ENCODE assay signal across 8 mouse cellular contexts in genomic region chr5:140607001-140607835, GRCm38 (mm10). TPM values are rescaled to one million over a fixed set of nuclear protein-coding genes. Genes with fewer than 3 reads are reported as not detected.
DNase-seq lines count a peak whose midpoint lies in the region; ATAC-seq lines count a peak whose summit lies in the region.

TSS of gene Lfng (plus strand) at chr5:140607320.

- peaks cover 29% of the 10 kb centered on the region for H3K36me3 ChIP-seq in hindbrain, embryonic 10.5 days

- WGBS in hindbrain, embryonic 10.5 days: under 1% methylated on average over 91 of the region's 91 CpGs

- peaks cover 89% of the 10 kb centered on the region for H3K4me1 ChIP-seq in hindbrain, embryonic 10.5 days (replicated peaks)

- ATAC-seq in frontal cortex, adult (ENCODE audit: low TSS enrichment): 0 out of 2 replicates have a peak, but pooled peaks have one; percentile 7

- H3K9me3 ChIP-seq in hindbrain, embryonic 10.5 days: no peaks in the 10 kb centered on the region

- peaks cover 79% of the 10 kb centered on the region for H3K27me3 ChIP-seq in hindbrain, embryonic 10.5 days (ENCODE audit: insufficient read depth, poor library complexity, severe bottlenecking)

- H3K27ac ChIP-seq in hindbrain, embryonic 10.5 days: peak within 1 kb of the TSS; percentile 98

- H3K4me3 ChIP-seq in hindbrain, embryonic 10.5 days: peak within 1 kb of the TSS; percentile 88

- peak; percentile 91 for DNase-seq in MN1 (ENCODE audit: low spot score)
- peak; percentile 20 for DNase-seq in cerebellum, adult 8-10 months
- peak; percentile 96 for DNase-seq in hindbrain, embryonic 10.5 days (ENCODE audit: low spot score)
- peak; percentile 80 for DNase-seq in layer of hippocampus, adult 9-11 months
- DNase-seq in lung, postnatal 14 days: peak; percentile 95
- peak; percentile 81 for DNase-seq in ovary, postnatal 36 days (ENCODE audit: low spot score)
- peak; percentile 72 to 76 for DNase-seq in thymus, postnatal 36 days

RNA-seq across cellular contexts. Expression of gene Lfng, which starts in this region (rescaled TPM):
- polyA plus RNA-seq in hindbrain, embryonic 10.5 days (2016; fragmentation: Nextera tagmentation; extraction: Ambion mirVana): 40.9 and 51.2 TPM in 2 replicates

Comparison
In these comparisons a context has a peak if more than half of its experiments do, and no peak if none do; other contexts are left out.
1. Peak in every context shown above with its lines: DNase-seq, ATAC-seq, H3K4me3 ChIP-seq and H3K27ac ChIP-seq.
2. DNase-seq: peak in every context shown above with its lines; median percentile 96 in hindbrain, embryonic 10.5 days; 95 in lung, postnatal 14 days; 91 in MN1; 81 in ovary, postnatal 36 days; 80 in layer of hippocampus, adult 9-11 months; 74 in thymus, postnatal 36 days; 20 in cerebellum, adult 8-10 months.